Mouse (Mus musculus) midbrain, postnatal 0 days (tissue): ENCODE measurements around the gene Gm10413. TPM values are rescaled to one million over a fixed set of nuclear protein-coding genes. Genes with fewer than 3 reads are reported as not detected.
"Not testable (repeated sequence)": the region's sequence is repeated elsewhere in the genome, so short reads cannot be mapped to it uniquely, and the experiment has no call there.

Experiments
- ATAC-seq: fragments of 200-750 bp; cut with Nextera tagmentation; 2 replicates; pipeline ENCODE4 v1.8.0; 2017; ENCODE audit warnings: moderate number of reproducible peaks, mild to moderate bottlenecking, moderate TSS enrichment, moderate library complexity; ENCODE audit not compliant: low FRiP score
- DNase-seq: peaks from one replicate; pipeline ENCODE4 v3.0.0-alpha.2; 2015; ENCODE audit warnings: low spot score
- H3K27ac ChIP-seq: fragments of 300-500 bp; sonication (generic); 2 replicates; pipeline ENCODE4 v1.5.1; 2014; ENCODE audit warnings: low read depth, mild to moderate bottlenecking, low read length, mixed read lengths
- H3K27me3 ChIP-seq: fragments of 300-500 bp; sonication (generic); 2 replicates; pipeline ENCODE4 v1.6.1; 2014; ENCODE audit warnings: low read length, control low read depth, mixed read lengths; ENCODE audit not compliant: insufficient read depth
- H3K36me3 ChIP-seq: fragments of 300-500 bp; sonication (generic); 2 replicates; pipeline ENCODE4 v1.6.1; 2014; ENCODE audit warnings: low read length, control low read depth, mixed read lengths; ENCODE audit not compliant: insufficient read depth
- H3K4me1 ChIP-seq: fragments of 300-500 bp; sonication (generic); 2 replicates; pipeline ENCODE4 v1.6.1; 2014; ENCODE audit warnings: mild to moderate bottlenecking, control low read depth, antibody characterized with exemption, low read length, mixed read lengths; ENCODE audit not compliant: insufficient read depth
- H3K4me2 ChIP-seq: fragments of 300-500 bp; sonication (generic); 2 replicates; pipeline ENCODE4 v1.6.1; 2014; ENCODE audit warnings: low read depth, mild to moderate bottlenecking, low read length, mixed read lengths; ENCODE audit not compliant: poor library complexity, severe bottlenecking
- H3K4me3 ChIP-seq: fragments of 300-500 bp; sonication (generic); 2 replicates; pipeline ENCODE4 v1.5.1; 2014; ENCODE audit warnings: low read depth, mild to moderate bottlenecking, low read length, moderate library complexity
- H3K9ac ChIP-seq: fragments of 300-500 bp; sonication (generic); replicated peaks from 2 replicates; pipeline ENCODE4 v1.6.1; 2014; ENCODE audit warnings: mild to moderate bottlenecking, low read length, moderate library complexity, mixed read lengths; ENCODE audit not compliant: poor library complexity, severe bottlenecking
- H3K9me3 ChIP-seq: fragments of 300-500 bp; sonication (generic); 2 replicates; pipeline ENCODE4 v1.6.1; 2016; ENCODE audit warnings: low read length, control low read depth
- WGBS: fragments of 180-500 bp; shearing (Covaris S2); extraction: QIAGEN DNeasy Blood & Tissue Kit; methylation state at CpG from one replicate; pipeline ENCODE4 v1.1.7; 2014; 5-methylcytosine and 5-hydroxymethylcytosine counted together
- polyA plus RNA-seq: library from polyadenylated mRNA; unstranded; fragments of >200 nt; fragmentation: Nextera tagmentation; extraction: Ambion mirVana; gene quantifications from 2 replicates; pipeline ENCODE4 v1.2.1, GENCODE M21; 2015
- total RNA-seq: library from RNA; depleted of rRNA; stranded (reverse); fragments of >200 nt; gene quantifications from 2 replicates; pipeline ENCODE4 v1.2.3, GENCODE M21; 2014; rRNA removed

Gm10413 gene
- total RNA-seq (not detected in 2 replicates), polyA plus RNA-seq (not detected in 2 replicates)

- not testable (repeated sequence) for H3K4me3 ChIP-seq, H3K27me3 ChIP-seq, H3K9me3 ChIP-seq, ATAC-seq, H3K36me3 ChIP-seq, H3K9ac ChIP-seq, H3K27ac ChIP-seq, H3K4me2 ChIP-seq, DNase-seq, H3K4me1 ChIP-seq
- no CpG with 5 or more reads among the region's 2 CpGs for WGBS
These were observed at the start of gene Gm10413 for GRCm38 (mm10) chr14:3394793-3395192. Gene Gm10413, plus strand, starts transcription at chr14:3395093.

- DNase-seq, H3K4me3 ChIP-seq, H3K36me3 ChIP-seq, H3K4me1 ChIP-seq, H3K27me3 ChIP-seq, H3K9ac ChIP-seq, H3K27ac ChIP-seq, H3K9me3 ChIP-seq, ATAC-seq, H3K4me2 ChIP-seq: not testable (repeated sequence)
- no CpG with 5 or more reads among the region's 32 CpGs for WGBS
These were observed 17.4 kb downstream of the Gm10413 start, which contains the start of gene Gm10409 for GRCm38 (mm10) chr14:3412314-3412713. Gene Gm10409, plus strand, starts transcription at chr14:3412614.

GRCm38 (mm10) chr14:3427803-3428202, 32.9 kb downstream of the Gm10413 start, which contains the start of gene Gm3005:
Gene Gm3005, plus strand, starts transcription at chr14:3428103.
- H3K9ac ChIP-seq, DNase-seq, H3K9me3 ChIP-seq, H3K27me3 ChIP-seq, H3K27ac ChIP-seq, H3K4me3 ChIP-seq, H3K36me3 ChIP-seq, H3K4me2 ChIP-seq, ATAC-seq, H3K4me1 ChIP-seq: not testable (repeated sequence)
- no CpG with 5 or more reads among the region's 2 CpGs for WGBS

- DNase-seq, ATAC-seq, H3K36me3 ChIP-seq, H3K27ac ChIP-seq, H3K4me2 ChIP-seq, H3K4me3 ChIP-seq, H3K27me3 ChIP-seq, H3K9ac ChIP-seq, H3K4me1 ChIP-seq, H3K9me3 ChIP-seq: not testable (repeated sequence)
- WGBS, result no CpG with 5 or more reads among the region's 3 CpGs
These were observed 54.2 kb downstream of the Gm10413 start, which contains the start of gene Gm10408 for GRCm38 (mm10) chr14:3449079-3449478. Gene Gm10408, plus strand, starts transcription at chr14:3449379.

Other genes with a start within 250 kb of the Gm10413 start
- 0.19 TPM in 1 of 2 replicates, not detected in the other for gene Gm5795, start 206.8 kb upstream of the Gm10413 start, total RNA-seq
- 0.16 and 0.40 TPM in 2 replicates for gene Gm5795, start 206.8 kb upstream of the Gm10413 start, polyA plus RNA-seq
- 16.2 and 17.5 TPM in 2 replicates for gene D830030K20Rik, start 186.6 kb upstream of the Gm10413 start, total RNA-seq
- 35.9 and 39.0 TPM in 2 replicates for gene D830030K20Rik, start 186.6 kb upstream of the Gm10413 start, polyA plus RNA-seq
- gene Gm2956, start 62.5 kb upstream of the Gm10413 start, total RNA-seq, result 0.61 and 3.0 TPM in 2 replicates
- not detected in 2 replicates for gene Gm2956, start 62.5 kb upstream of the Gm10413 start, polyA plus RNA-seq
- gene Gm10409, start 17.5 kb downstream of the Gm10413 start, total RNA-seq, result 4.7 and 10.7 TPM in 2 replicates
- 24.1 and 27.6 TPM in 2 replicates for gene Gm10409, start 17.5 kb downstream of the Gm10413 start, polyA plus RNA-seq
- 9.8 and 10.5 TPM in 2 replicates for gene Gm3005, start 33.0 kb downstream of the Gm10413 start, total RNA-seq
- 12.6 and 13.9 TPM in 2 replicates for gene Gm3005, start 33.0 kb downstream of the Gm10413 start, polyA plus RNA-seq
- not detected in 2 replicates for gene Gm10408, start 54.3 kb downstream of the Gm10413 start, total RNA-seq
- gene Gm10408, start 54.3 kb downstream of the Gm10413 start, polyA plus RNA-seq, result 0.12 TPM in 1 of 2 replicates, not detected in the other
- gene Gm3012, start 239.4 kb downstream of the Gm10413 start, total RNA-seq, result not detected in 2 replicates
- not detected in 2 replicates for gene Gm3012, start 239.4 kb downstream of the Gm10413 start, polyA plus RNA-seq